Mouse (Mus musculus) lung, postnatal 0 days (tissue): ENCODE measurements around the gene Eftud2. TPM values are rescaled to one million over a fixed set of nuclear protein-coding genes. Genes with fewer than 3 reads are reported as not detected.

ENCODE experiments used
- ATAC-seq: fragments of 200-750 bp; cut with Nextera tagmentation; 2 replicates; pipeline ENCODE4 v1.8.0; 2017; ENCODE audit warnings: moderate library complexity
- DNase-seq: peaks from one replicate; pipeline ENCODE4 v3.0.0-alpha.2; 2016; ENCODE audit warnings: low spot score
- H3K27ac ChIP-seq: fragments of 300-500 bp; sonication (generic); 2 replicates; pipeline ENCODE4 v1.5.1; 2014; ENCODE audit warnings: antibody characterized with exemption, mild to moderate bottlenecking, low read length, mixed read lengths
- H3K27me3 ChIP-seq: fragments of 300-500 bp; sonication (generic); replicated peaks from 2 replicates; pipeline ENCODE4 v1.6.1; 2014; ENCODE audit warnings: low read length, mixed read lengths; ENCODE audit not compliant: insufficient read depth
- H3K36me3 ChIP-seq: fragments of 300-500 bp; sonication (generic); 2 replicates; pipeline ENCODE4 v1.6.1; 2014; ENCODE audit warnings: low read length, mixed read lengths; ENCODE audit not compliant: insufficient read depth
- H3K4me1 ChIP-seq: fragments of 300-500 bp; sonication (generic); 2 replicates; pipeline ENCODE4 v1.6.1; 2014; ENCODE audit warnings: antibody characterized with exemption, low read depth, low read length, mixed read lengths; ENCODE audit not compliant: insufficient read depth
- H3K4me2 ChIP-seq: fragments of 300-500 bp; sonication (generic); replicated peaks from 2 replicates; pipeline ENCODE4 v1.6.1; 2014; ENCODE audit warnings: low read depth, mild to moderate bottlenecking, low read length, moderate library complexity, mixed read lengths
- H3K4me3 ChIP-seq: fragments of 300-500 bp; sonication (generic); 2 replicates; pipeline ENCODE4 v1.5.1; 2014; ENCODE audit warnings: low read depth, low read length
- H3K9ac ChIP-seq: fragments of 300-500 bp; sonication (generic); replicated peaks from 2 replicates; pipeline ENCODE4 v1.6.1; 2014; ENCODE audit warnings: low read depth, mild to moderate bottlenecking
- H3K9me3 ChIP-seq: fragments of 300-500 bp; sonication (generic); 2 replicates; pipeline ENCODE4 v1.6.1; 2016; ENCODE audit warnings: low read length, mixed read lengths
- CTCF ChIP-seq: IDR thresholded peaks from 2 replicates; pipeline ENCODE4 v1.5.1; 2016; ENCODE audit warnings: antibody characterized with exemption, mild to moderate bottlenecking
- EP300 ChIP-seq: IDR thresholded peaks from 2 replicates; pipeline ENCODE4 v1.6.1; 2016; ENCODE audit warnings: antibody characterized with exemption, mild to moderate bottlenecking, control low read depth
- WGBS: fragments of 180-500 bp; shearing (Covaris S2); extraction: QIAGEN DNeasy Blood & Tissue Kit; methylation state at CpG from one replicate; pipeline ENCODE4 v1.1.7; 2014; 5-methylcytosine and 5-hydroxymethylcytosine counted together
- polyA plus RNA-seq: library from polyadenylated mRNA; unstranded; fragments of >200 nt; fragmentation: Nextera tagmentation; extraction: Ambion mirVana; gene quantifications from 2 replicates; pipeline ENCODE4 v1.2.1, GENCODE M21; 2015

Gene Eftud2
- 67.1 and 72.9 TPM in 2 replicates for polyA plus RNA-seq

- Histone ChIP-seq H3K27me3 (no peaks in the 10 kb centered on the region), H3K36me3 (0 out of 2 replicates have a peak, but pooled peaks cover 12% of the 10 kb centered on the region), H3K27ac (peak within 1 kb of the TSS; percentile 72), H3K9me3 (no peaks in the 10 kb centered on the region), H3K4me1 (no peaks in the 10 kb centered on the region), H3K4me3 (peak within 1 kb of the TSS; percentile 72), H3K9ac (peak within 1 kb of the TSS; percentile 71), H3K4me2 (peak within 1 kb of the TSS; percentile 69)
- peak; percentile 96 for ATAC-seq
- peak; percentile 96 for DNase-seq
- under 1% methylated on average over 62 of the region's 62 CpGs for WGBS
- TF ChIP-seq EP300, result peak; percentile 90
- no peak for TF ChIP-seq CTCF
Measured at GRCm38 (mm10) chr11:102880585-102881313, at the start of gene Eftud2, which contains the start of gene Ccdc103. Gene Eftud2, minus strand, starts transcription at chr11:102880985. Gene Ccdc103, plus strand, starts transcription at chr11:102881204.

- ATAC-seq (peak; percentile 71), DNase-seq (peak; percentile 64)
- peak; percentile 58 for TF ChIP-seq CTCF
- TF ChIP-seq EP300, result no peak
- Histone ChIP-seq H3K36me3 (no peaks in the 10 kb centered on the region), H3K9ac (no peak overlapping the region), H3K4me1 (peaks cover 2% of the 10 kb centered on the region; the same call in 1 of the 2 replicates), H3K27ac (peak overlapping the region; percentile 70), H3K9me3 (no peaks in the 10 kb centered on the region), H3K4me2 (peak overlapping the region; percentile 68), H3K4me3 (peak overlapping the region; percentile 60), H3K27me3 (no peaks in the 10 kb centered on the region)
- 2% methylated on average over 10 of the region's 10 CpGs for WGBS
Measured at GRCm38 (mm10) chr11:102925351-102925717, 44.5 kb upstream of the Eftud2 start.

GRCm38 (mm10) chr11:102924557-102925350 is 44.0 kb upstream of the Eftud2 start, which contains the start of gene Kif18b:
Gene Kif18b, minus strand, starts transcription at chr11:102925124.
- peak; percentile 97 for ATAC-seq
- WGBS, result 1% methylated on average over 60 of the region's 62 CpGs
- TF ChIP-seq EP300 (no peak), CTCF (no peak)

GRCm38 (mm10) chr11:102921491-102921890 is 40.7 kb upstream of the Eftud2 start:
- WGBS, result 82% methylated on average over 6 of the region's 6 CpGs
- no peak overlapping the region for H3K9ac ChIP-seq
- H3K27ac ChIP-seq, result no peak overlapping the region
- no peaks in the 10 kb centered on the region for H3K9me3 ChIP-seq
- DNase-seq (no peak), ATAC-seq (no peak)
- no peaks in the 10 kb centered on the region for H3K36me3 ChIP-seq
- no peak overlapping the region for H3K4me3 ChIP-seq
- H3K4me1 ChIP-seq, result peaks cover 2% of the 10 kb centered on the region; the same call in 1 of the 2 replicates
- H3K4me2 ChIP-seq, result no peak overlapping the region
- H3K27me3 ChIP-seq, result no peaks in the 10 kb centered on the region
- TF ChIP-seq EP300 (no peak), CTCF (no peak)

More at GRCm38 (mm10) chr11:102924557-102925350, 44.0 kb upstream of the Eftud2 start, which contains the start of gene Kif18b:
- no peak within 1 kb of the TSS for H3K9ac ChIP-seq
- peaks cover 2% of the 10 kb centered on the region; the same call in 1 of the 2 replicates for H3K4me1 ChIP-seq
- H3K36me3 ChIP-seq, result no peaks in the 10 kb centered on the region
- peak within 1 kb of the TSS; percentile 68 for H3K4me2 ChIP-seq
- no peaks in the 10 kb centered on the region for H3K27me3 ChIP-seq
- no peaks in the 10 kb centered on the region for H3K9me3 ChIP-seq
- DNase-seq, result peak; percentile 98
- H3K27ac ChIP-seq, result peak within 1 kb of the TSS; percentile 70
- H3K4me3 ChIP-seq, result peak within 1 kb of the TSS; percentile 60

GRCm38 (mm10) chr11:102918077-102918476 is 37.3 kb upstream of the Eftud2 start:
- no peaks in the 10 kb centered on the region for H3K4me1 ChIP-seq
- no peak overlapping the region for H3K4me3 ChIP-seq
- no peaks in the 10 kb centered on the region for H3K27me3 ChIP-seq
- no peak overlapping the region for H3K4me2 ChIP-seq
- WGBS, result 87% methylated on average over 4 of the region's 4 CpGs
- DNase-seq (no peak), ATAC-seq (no peak)
- H3K9ac ChIP-seq, result no peak overlapping the region
- no peak for TF ChIP-seq EP300
- no peak for TF ChIP-seq CTCF
- no peak overlapping the region for H3K27ac ChIP-seq
- no peaks in the 10 kb centered on the region for H3K36me3 ChIP-seq
- no peaks in the 10 kb centered on the region for H3K9me3 ChIP-seq

- Histone ChIP-seq H3K36me3 (no peaks in the 10 kb centered on the region), H3K4me3 (no peak overlapping the region)
- 92% methylated on average over 9 of the region's 9 CpGs for WGBS
Measured at GRCm38 (mm10) chr11:102915380-102915779, 34.6 kb upstream of the Eftud2 start.

More at GRCm38 (mm10) chr11:102915380-102915779, 34.6 kb upstream of the Eftud2 start:
- H3K27ac ChIP-seq, result no peak overlapping the region
- H3K4me2 ChIP-seq, result no peak overlapping the region
- H3K4me1 ChIP-seq, result no peaks in the 10 kb centered on the region
- no peaks in the 10 kb centered on the region for H3K9me3 ChIP-seq
- TF ChIP-seq CTCF (no peak), EP300 (no peak)
- ATAC-seq (no peak), DNase-seq (no peak)
- H3K27me3 ChIP-seq, result no peaks in the 10 kb centered on the region
- H3K9ac ChIP-seq, result no peak overlapping the region
